Mouse (Mus musculus): ENCODE results near the gene Tmsb15b2.

DNA sequence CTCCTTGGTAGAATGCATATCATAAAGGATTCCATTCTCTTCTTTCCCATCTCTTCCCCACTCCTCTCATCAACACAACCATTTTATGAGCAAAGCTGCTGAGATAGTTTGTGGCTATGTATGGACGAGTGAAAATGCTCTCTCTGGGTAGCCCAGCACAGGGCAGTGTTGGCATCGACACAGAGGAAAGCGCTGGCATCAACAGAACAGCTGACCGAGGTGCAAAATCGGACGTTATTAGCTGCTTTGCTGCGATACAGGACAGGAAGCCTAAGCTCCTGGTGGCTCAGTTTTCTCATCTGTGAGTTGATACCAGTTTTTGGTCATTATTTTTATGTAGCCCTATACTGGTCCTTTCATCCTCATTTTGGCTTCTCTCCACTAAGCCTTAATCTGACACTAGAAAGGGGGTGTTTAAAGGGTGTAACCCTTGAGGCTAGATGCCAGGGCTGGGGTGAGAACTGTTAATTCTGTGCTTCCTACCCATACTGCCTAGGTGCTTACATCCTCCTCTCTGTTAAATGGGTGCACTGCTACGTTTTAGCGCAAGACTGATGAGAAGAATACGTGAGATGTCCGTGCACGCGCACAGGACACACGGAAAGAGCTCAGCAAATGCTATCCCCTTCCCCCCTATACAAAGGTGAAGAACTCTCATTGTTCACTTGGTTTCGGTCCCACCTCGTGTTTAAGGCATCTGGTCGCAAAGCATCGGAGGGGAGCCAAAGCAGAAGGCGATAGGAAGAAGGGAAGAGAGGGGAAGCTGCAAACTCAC is 17.1 kb upstream of the Tmsb15b2 start:
- TF ChIP-seq POLR2A (IDR thresholded peaks at IDR 0.05; ENCODE audit: low read depth, low read length) = no peak
- TF ChIP-seq CTCF (IDR thresholded peaks at IDR 0.05; ENCODE audit: extremely low read depth, insufficient read length, insufficient replicate concordance, low read depth, low read length) = no peak
